10 mouse cellular contexts compared by ENCODE assay signal in genomic region chr9:80688481-80689086, GRCm38 (mm10).
DNase-seq lines count a peak whose midpoint lies in the region; ATAC-seq lines count a peak whose summit lies in the region.
"Had no signal": no experiment of that assay in that cellular context is flagged by ENCODE, and none has a peak within 500 bp of the region (broad histone marks: within the 10 kb centered on the region; RNA-seq: fewer than 3 reads in every experiment).

No protein-coding gene starts in this region.

- H3K9ac ChIP-seq in embryonic facial prominence, embryonic 11.5 days (replicated peaks; ENCODE audit: low read length), result no peak overlapping the region
- H3K9ac ChIP-seq in hindbrain, embryonic 16.5 days (ENCODE audit: low read depth, low read length), result no peak overlapping the region
- H3K9ac ChIP-seq in stomach, embryonic 14.5 days (replicated peaks; ENCODE audit: low read depth, low read length), result no peak overlapping the region
- H3K9ac ChIP-seq: neural tube, embryonic 12.5 days had no signal

- no peak overlapping the region for H3K27ac ChIP-seq in embryonic facial prominence, embryonic 11.5 days (replicated peaks; ENCODE audit: low read depth, low read length)
- H3K27ac ChIP-seq in embryonic facial prominence, embryonic 10.5 days (replicated peaks), result no peak overlapping the region
- H3K27ac ChIP-seq in hindbrain, embryonic 16.5 days (ENCODE audit: low read depth, low read length), result no peak overlapping the region; the same call in 1 of the 2 replicates
- no peak overlapping the region for H3K27ac ChIP-seq in stomach, embryonic 14.5 days (ENCODE audit: low read length)
- H3K27ac ChIP-seq: neural tube, embryonic 12.5 days had no signal

- no peaks in the 10 kb centered on the region for H3K9me3 ChIP-seq in embryonic facial prominence, embryonic 11.5 days (replicated peaks; ENCODE audit: control insufficient read depth, low read length)
- H3K9me3 ChIP-seq in embryonic facial prominence, embryonic 10.5 days, result no peaks in the 10 kb centered on the region
- no peaks in the 10 kb centered on the region for H3K9me3 ChIP-seq in hindbrain, embryonic 16.5 days (ENCODE audit: control insufficient read depth, low read length)
- no peaks in the 10 kb centered on the region for H3K9me3 ChIP-seq in stomach, embryonic 14.5 days (ENCODE audit: control insufficient read depth, low read depth, low read length)
- H3K9me3 ChIP-seq: neural tube, embryonic 12.5 days had no signal

- H3K4me1 ChIP-seq in embryonic facial prominence, embryonic 11.5 days (ENCODE audit: control insufficient read depth, insufficient read depth, low read length), result no peaks in the 10 kb centered on the region
- peaks cover 3% of the 10 kb centered on the region; the same call in 1 of the 2 replicates for H3K4me1 ChIP-seq in embryonic facial prominence, embryonic 10.5 days
- no peaks in the 10 kb centered on the region; the same call in 1 of the 2 replicates for H3K4me1 ChIP-seq in hindbrain, embryonic 16.5 days (ENCODE audit: control insufficient read depth, insufficient read depth, low read depth, low read length)
- no peaks in the 10 kb centered on the region for H3K4me1 ChIP-seq in stomach, embryonic 14.5 days (ENCODE audit: control insufficient read depth, insufficient read depth, low read length)
- H3K4me1 ChIP-seq: neural tube, embryonic 12.5 days had no signal

- no peak for ATAC-seq in embryonic facial prominence, embryonic 11.5 days (replicated peaks; ENCODE audit: insufficient number of reproducible peaks, low FRiP score, low TSS enrichment, low read depth)
- 0 out of 2 replicates have a peak, but pooled peaks have one; percentile 32 for ATAC-seq in common myeloid progenitor, adult 5-6 weeks (replicated peaks; ENCODE audit: low read depth, poor library complexity, severe bottlenecking)
- peak; percentile 91 for ATAC-seq in hindbrain, embryonic 16.5 days
- ATAC-seq in stomach, embryonic 14.5 days (ENCODE audit: insufficient number of reproducible peaks, insufficient read depth, low FRiP score, low read depth), result 0 out of 2 replicates have a peak, but pooled peaks have one; percentile 61
- no peak for ATAC-seq in megakaryocyte-erythroid progenitor cell, adult 5-6 weeks (replicated peaks; ENCODE audit: low FRiP score, low TSS enrichment, poor library complexity, severe bottlenecking)
- no peak for ATAC-seq in activated CD4-positive, CD25-positive, alpha-beta regulatory T cell, adult 4 months

- H3K4me3 ChIP-seq in embryonic facial prominence, embryonic 11.5 days (ENCODE audit: low read depth, low read length), result no peak overlapping the region
- H3K4me3 ChIP-seq in embryonic facial prominence, embryonic 10.5 days, result no peak overlapping the region
- H3K4me3 ChIP-seq in hindbrain, embryonic 16.5 days (ENCODE audit: low read length), result no peak overlapping the region
- H3K4me3 ChIP-seq in stomach, embryonic 14.5 days (ENCODE audit: low read depth, low read length), result no peak overlapping the region
- H3K4me3 ChIP-seq: erythroblast, embryonic 14.5 days; neural tube, embryonic 12.5 days had no signal

- WGBS in embryonic facial prominence, embryonic 11.5 days, result 54% methylated on average over 9 of the region's 9 CpGs
- 67% methylated on average over 9 of the region's 9 CpGs for WGBS in embryonic facial prominence, embryonic 10.5 days
- 49% methylated on average over 9 of the region's 9 CpGs for WGBS in hindbrain, embryonic 16.5 days
- WGBS in stomach, embryonic 14.5 days, result 58% methylated on average over 9 of the region's 9 CpGs

- peak; percentile 10 for DNase-seq in embryonic facial prominence, embryonic 11.5 days (ENCODE audit: low spot score)
- no peak for DNase-seq in embryonic facial prominence, embryonic 10.5 days (ENCODE audit: low spot score)
- DNase-seq in 3T3-L1 (ENCODE audit: low read depth, low spot score), result peak; percentile 50

- H3K4me2 ChIP-seq in embryonic facial prominence, embryonic 11.5 days (ENCODE audit: low read depth, low read length), result no peak overlapping the region
- H3K4me2 ChIP-seq in hindbrain, embryonic 16.5 days (ENCODE audit: low read length), result peak overlapping the region; percentile 38
- no peak overlapping the region for H3K4me2 ChIP-seq in stomach, embryonic 14.5 days (replicated peaks; ENCODE audit: low read depth, low read length)
- H3K4me2 ChIP-seq: neural tube, embryonic 12.5 days had no signal

- H3K27me3 ChIP-seq in embryonic facial prominence, embryonic 11.5 days (ENCODE audit: control insufficient read depth, insufficient read depth, low read length), result no peaks in the 10 kb centered on the region
- H3K27me3 ChIP-seq in embryonic facial prominence, embryonic 10.5 days (replicated peaks; ENCODE audit: low read depth, poor library complexity, severe bottlenecking), result no peaks in the 10 kb centered on the region
- H3K27me3 ChIP-seq in hindbrain, embryonic 16.5 days (replicated peaks; ENCODE audit: control insufficient read depth, insufficient read depth, low read length), result no peaks in the 10 kb centered on the region
- no peaks in the 10 kb centered on the region for H3K27me3 ChIP-seq in stomach, embryonic 14.5 days (ENCODE audit: control insufficient read depth, insufficient read depth, low read length)
- H3K27me3 ChIP-seq: neural tube, embryonic 12.5 days had no signal

- no peaks in the 10 kb centered on the region for H3K36me3 ChIP-seq in embryonic facial prominence, embryonic 11.5 days (replicated peaks; ENCODE audit: control insufficient read depth, insufficient read depth, low read depth, low read length)
- no peaks in the 10 kb centered on the region for H3K36me3 ChIP-seq in embryonic facial prominence, embryonic 10.5 days (replicated peaks)
- no peaks in the 10 kb centered on the region for H3K36me3 ChIP-seq in hindbrain, embryonic 16.5 days (ENCODE audit: control insufficient read depth, insufficient read depth, low read length)
- no peaks in the 10 kb centered on the region for H3K36me3 ChIP-seq in stomach, embryonic 14.5 days (ENCODE audit: control insufficient read depth, insufficient read depth, low read length)
- H3K36me3 ChIP-seq: neural tube, embryonic 12.5 days had no signal

Comparison
In these comparisons a context has a peak if more than half of its experiments do, and no peak if none do; other contexts are left out.
1. ATAC-seq: peak in common myeloid progenitor, adult 5-6 weeks (single experiment), hindbrain, embryonic 16.5 days (single experiment) and stomach, embryonic 14.5 days (single experiment); none in embryonic facial prominence, embryonic 11.5 days (single experiment), megakaryocyte-erythroid progenitor cell, adult 5-6 weeks (single experiment) and activated CD4-positive, CD25-positive, alpha-beta regulatory T cell, adult 4 months (single experiment).